Mouse (Mus musculus): ENCODE measurements at regions not wholly inside any gene's neighbourhood (a gene's known extent, or its start where the extent isn't known, plus 50 kb on each side); places are given as distances from the start of the nearest gene placed in this dataset.

DNA sequence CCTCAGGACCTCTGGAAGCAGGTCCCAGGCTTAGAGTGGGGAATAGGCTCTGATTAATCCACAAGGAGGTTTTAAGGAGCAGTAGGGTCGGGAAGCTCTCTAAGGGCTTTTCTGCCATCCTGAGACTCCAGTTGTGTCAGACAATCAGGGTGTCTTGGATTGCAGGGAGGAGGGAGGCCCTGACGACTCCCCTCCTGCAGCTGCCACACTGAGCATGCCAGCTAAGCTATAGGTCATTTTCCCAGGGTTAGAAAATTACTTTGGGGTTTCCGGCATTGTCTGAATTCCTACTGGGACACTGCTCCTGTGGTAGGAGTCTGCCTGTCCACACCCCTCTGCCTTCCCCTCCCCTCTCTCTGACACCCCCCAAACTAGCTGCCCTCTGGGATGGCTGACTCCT lies 120.8 kb downstream of the Pja1 start:
- DNase-seq (ENCODE audit: low spot score in 2 of 2), result no peak

DNA sequence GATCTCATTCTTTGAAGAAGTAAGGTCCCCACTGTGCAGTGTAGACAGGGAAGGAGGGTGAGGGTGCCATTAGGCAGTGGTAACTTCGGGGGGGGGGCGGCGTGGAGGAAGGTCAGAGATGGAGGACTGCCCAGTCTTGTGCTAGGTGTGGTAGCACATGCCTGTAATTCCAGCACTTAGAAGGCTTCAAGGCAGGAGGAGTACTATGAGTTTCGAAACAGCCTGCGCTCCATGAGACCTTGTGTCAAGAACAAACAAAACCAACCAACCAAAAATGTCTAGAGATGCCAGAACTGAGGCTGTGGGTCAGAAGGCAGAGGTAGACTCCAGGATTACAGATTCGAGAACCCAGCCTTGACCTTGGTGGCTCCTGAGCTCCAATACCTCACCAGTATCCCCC lies 130.8 kb downstream of the Pja1 start:
- DNase-seq (ENCODE audit: low spot score in 2 of 2), result no peak

DNA sequence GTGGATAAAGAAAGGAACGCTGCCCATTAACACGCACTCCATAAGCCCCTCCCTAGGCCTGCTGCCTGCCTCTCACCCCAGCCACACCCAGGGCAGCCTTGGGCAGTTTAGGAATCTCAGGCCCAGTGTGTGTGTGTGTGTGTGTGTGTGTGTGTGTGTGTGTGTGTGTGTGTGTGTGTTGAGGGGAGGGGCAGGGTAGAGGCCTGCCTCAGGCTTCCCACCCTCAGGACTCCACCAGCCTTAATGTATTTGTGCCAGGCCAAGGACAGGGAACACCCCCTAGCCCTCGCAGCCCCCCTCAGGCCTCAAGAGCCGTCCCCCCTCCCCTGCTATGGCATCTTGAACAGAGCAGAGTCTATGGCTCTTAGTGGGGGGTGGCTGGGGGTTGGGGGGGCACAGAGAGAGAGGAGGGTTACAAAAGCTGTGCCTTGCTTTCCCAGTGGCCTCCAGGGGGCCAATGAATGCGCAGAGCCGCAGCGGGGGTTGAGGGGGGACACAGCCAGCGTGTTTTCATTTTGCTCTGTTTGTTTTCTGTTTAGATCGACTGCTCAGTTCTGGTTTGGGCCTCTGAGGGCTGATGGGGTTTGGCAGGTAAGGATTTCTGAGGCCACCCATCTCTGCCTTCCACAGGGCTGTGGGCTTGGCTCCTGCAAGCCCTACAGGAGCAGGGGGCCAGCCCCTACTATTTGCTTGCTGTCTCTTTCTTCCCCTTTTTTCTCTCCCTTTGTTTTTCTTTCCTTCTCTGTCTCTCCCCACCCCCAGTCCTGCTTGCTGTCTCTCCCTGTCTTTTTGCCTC lies 131.8 kb downstream of the Pja1 start:
- no peak for DNase-seq (ENCODE audit: low spot score in 2 of 2)

DNA sequence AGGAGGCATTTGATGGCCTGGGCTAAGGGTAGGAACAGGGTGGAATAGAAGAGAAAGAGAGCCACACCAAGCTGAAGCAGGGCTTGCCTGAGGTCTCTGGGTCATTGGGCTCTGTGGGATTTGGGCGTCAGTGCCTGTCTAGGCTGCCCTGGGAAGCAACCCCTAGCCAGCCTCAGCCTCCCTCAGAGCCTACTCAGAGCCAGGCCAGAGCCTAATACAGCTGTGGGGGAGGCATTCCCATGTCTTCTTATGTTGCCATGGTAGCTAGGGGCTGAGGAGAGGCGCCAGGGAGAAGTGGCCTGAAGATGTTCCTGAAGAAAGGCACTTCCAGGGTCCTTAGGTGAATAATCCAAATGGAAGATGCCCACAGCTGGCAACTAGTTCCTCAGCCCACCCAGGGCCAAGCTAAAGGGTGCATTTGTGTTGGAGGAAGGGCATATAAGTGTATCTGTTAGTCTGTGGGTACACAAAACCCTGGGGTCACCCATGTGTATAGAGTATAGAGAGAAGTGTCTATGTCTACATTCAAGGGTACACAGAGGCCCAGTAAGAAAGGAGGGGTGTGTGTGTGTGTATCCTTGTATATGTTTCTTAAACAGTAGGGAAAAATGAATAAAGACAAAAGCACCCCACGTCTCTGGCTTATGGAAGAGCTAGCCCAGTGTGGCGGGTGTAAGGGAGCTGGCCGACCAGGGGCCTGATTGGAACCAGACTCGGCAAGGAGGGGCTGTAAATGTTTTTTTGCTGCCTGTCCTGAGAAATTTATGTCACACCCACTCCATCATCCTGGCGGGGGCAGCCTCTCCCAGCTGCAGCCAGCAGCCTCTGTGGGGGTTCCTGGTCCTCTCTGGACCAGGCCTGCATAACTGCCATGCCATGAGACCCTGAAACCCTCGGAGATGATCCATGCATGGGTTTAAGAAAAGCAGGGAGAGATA lies 134.2 kb downstream of the Pja1 start:
- no peak for DNase-seq (ENCODE audit: low spot score in 2 of 2)

DNA sequence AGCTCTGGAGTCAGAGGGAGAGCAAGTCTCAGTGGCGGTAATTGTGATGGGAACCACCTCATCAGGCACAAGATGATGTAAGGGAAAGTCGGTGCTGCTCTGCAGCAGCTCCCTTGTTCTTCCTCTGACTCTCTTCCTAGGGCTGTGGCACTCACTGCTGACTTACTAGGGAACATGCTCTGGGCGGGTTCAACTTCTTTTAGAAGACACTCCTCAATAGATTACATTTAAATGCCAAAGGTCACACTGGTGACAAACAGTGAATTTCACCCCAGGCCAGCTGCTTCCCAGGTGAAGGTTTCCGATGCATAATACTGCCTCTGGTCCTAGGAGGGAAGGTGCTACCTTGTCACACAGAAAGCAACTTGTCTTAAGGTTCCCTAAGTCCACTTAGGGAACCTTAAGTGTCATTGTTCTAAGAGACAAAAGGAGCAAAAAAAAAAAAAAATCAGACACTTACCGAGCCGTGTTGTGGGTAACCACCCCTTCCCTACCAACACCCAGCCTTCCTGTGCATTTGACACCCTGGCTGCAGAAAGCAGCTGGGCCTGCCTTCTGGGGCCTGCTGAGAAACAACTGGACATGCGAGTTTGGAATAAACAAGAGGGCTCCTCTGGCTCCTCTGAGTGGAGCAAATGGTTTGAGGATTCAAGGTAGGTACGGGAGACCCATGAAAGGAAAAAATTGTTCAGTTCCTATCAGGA lies 135.0 kb downstream of the Pja1 start:
- DNase-seq (ENCODE audit: low spot score in 2 of 2), result no peak

DNA sequence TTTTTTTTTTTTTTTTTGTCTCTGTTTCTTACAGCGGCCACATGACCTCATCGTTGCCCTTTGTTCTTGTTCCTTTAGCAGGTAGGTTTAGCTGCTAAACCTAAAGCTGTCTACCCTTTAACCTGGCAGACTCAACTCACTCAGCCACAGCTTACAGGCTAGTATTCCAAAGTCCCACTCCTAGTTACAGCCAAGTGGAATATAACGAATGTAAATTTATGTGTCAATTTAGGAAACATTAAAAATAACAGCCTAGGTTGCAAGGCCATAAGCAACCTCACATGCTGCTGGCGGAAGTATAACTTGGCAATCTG lies 138.7 kb downstream of the Pja1 start:
- no peak for DNase-seq (ENCODE audit: low spot score in 2 of 2)

DNA sequence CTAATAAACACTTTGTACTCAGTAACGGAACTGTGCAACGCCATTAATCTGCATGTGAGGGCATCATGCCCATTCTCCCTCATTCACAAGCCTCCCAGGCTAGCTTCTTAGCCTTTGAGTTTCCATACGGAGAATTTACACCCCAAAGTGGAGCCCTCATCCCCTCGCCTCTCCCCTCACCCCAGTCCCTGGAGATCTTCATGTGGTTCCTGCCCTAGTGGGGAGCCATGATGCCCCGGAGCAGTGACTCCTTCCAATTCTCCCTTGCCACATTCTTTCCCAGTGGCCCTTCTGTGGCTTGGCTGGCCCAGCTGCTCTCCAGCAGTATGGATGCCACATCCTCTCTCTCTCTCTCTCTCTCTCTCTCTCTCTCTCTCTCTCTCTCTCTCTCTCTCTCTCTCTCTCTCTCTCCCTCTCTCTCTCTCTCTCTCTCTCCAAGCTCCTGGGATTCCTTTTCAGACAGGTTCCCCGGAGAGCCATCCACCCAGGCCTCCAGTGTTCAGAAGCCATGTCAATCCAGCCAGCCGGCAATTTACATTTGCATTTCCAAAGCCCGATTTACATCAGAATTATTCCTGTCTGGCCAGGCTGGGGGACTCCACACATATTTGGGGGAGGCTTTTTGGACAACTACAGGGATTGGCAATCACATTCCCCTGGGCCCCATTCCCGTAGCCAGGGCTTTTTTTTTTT lies 139.2 kb downstream of the Pja1 start:
- no peak for DNase-seq (ENCODE audit: low spot score in 2 of 2)

DNA sequence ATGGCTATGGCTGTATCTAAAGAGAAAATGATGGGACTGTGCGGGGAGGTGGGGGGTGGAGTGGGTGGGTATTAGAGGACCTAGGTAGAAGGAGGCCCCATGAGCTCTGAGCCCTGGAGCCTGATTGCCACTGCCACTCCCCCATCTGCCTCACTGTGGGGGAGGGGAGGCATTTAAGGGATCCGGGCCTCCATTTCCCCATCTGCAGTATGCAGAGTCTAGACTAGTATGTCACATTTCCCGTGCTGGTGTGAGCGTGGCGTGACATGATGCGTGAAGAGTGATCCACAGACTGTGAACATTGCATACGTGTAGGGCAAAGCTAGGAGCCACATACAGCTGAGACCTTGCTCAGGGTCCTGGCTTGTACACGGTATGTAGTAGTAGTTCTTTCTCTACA lies 140.7 kb downstream of the Pja1 start:
- no peak for DNase-seq (ENCODE audit: low spot score in 2 of 2)

DNA sequence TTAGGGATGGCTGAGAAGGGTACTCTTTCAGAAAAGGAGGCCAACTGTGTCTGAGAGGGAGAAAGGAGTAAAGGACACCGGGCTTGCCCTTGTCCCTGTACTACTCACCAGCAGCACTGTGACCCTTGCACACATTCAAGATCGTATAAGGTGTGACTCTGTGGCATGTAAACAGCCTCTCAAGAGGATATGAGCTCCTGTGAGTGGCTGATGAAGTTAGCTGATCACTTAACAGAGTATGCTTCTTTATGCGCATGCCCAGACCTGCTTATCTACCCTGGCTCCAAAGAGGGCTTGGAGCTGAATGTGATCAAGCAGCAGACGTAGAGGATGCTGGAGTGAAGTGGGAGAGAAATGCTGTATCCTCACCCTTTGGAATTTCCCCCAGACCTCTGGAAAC lies 142.5 kb downstream of the Pja1 start:
- no peak for DNase-seq (ENCODE audit: low spot score in 2 of 2)

DNA sequence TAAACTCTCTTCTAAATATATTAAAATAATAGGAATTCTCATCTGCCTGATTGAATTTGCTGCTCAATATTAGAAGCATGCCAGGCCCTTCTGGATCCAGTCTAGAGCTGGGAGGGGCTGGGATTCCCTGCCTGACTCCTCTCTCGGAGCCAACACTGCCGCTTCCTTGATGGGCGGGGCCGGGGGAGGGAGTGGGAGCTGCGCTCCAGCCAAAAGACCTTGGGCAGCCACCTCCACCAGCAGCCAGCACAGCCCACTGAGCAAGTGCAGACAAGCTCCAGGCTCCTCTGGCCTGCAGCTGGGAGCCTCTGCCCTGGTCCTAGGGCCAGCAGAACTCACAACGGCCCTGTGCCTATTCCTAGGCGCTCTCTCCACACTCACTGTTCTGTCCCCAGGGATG lies 144.9 kb downstream of the Pja1 start:
- peak in 1 of 2 experiments; percentile 46 for DNase-seq (ENCODE audit: low spot score in 2 of 2)

DNA sequence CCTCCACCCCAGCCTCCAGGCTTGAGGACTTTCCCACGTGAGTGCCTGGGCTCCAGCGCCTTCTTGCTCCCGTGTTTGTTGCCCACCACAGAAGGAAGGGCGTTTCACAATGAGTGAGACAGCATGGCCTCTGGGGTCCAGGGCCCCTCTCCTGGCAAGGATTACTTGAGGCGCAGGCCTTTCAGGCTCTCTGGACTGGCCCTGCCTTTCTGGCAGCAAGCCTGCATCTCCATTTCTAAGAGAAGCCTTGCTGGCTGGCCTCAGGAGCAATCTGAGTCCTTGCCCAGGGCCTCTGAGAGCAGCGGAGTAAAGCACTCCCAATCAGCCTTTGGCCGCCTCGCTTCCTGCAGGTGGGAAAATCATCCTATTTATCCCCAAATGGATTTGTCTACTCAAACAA lies 145.6 kb downstream of the Pja1 start:
- peak in 1 of 2 experiments; percentile 50 for DNase-seq (ENCODE audit: low spot score in 2 of 2)

DNA sequence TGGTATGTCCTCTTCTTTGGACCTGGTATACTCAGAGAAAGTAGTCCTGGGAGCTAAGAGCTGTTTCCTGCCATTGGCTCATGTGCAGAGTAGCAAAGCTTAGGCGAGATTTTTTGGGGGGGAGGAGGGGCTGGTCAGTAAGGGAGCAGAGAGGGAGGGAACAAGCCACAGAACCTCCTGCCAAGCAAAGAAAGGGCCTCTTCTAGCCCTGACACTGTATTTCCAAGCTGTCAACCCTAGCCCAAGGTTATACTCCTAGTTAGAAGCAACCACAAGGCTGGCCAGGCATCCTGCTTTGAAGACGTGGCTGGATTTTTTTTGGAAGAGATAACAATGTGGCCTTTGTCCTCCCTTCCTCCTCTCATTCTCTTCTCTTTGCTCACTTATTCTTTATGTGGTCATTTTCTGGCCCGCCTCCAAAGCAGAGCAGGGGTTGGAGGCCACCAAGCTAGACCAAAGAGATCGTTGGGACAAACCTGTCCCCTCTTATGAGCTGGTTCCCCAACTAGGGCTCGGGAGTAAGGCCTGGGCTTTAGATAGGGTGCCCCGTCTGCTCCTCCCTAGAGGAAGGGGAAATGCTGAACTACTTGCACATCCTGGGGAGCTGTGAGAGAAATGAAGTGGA lies 146.4 kb downstream of the Pja1 start:
- no peak for DNase-seq (ENCODE audit: low spot score in 2 of 2)

DNA sequence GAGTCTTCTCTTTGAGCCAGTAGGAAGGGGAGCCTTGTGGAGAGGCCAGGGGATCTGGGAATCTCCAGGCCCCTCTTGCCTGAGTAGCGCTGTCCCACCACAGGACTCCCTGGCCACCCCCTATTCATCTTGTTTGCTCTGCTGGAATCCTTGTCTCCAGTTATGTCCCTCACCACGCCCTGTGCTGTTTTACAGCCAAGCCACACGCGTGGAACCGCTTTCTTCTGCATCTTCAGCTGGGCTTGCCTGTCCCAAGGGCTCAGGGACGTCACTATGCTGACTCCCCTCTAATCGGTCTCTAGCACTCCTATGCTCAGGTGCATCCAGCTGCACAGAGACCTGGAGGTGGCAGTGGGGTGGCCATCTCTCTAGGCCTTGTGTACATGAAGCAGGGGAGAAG lies 151.3 kb downstream of the Pja1 start:
- DNase-seq (ENCODE audit: low spot score in 2 of 2), result no peak

DNA sequence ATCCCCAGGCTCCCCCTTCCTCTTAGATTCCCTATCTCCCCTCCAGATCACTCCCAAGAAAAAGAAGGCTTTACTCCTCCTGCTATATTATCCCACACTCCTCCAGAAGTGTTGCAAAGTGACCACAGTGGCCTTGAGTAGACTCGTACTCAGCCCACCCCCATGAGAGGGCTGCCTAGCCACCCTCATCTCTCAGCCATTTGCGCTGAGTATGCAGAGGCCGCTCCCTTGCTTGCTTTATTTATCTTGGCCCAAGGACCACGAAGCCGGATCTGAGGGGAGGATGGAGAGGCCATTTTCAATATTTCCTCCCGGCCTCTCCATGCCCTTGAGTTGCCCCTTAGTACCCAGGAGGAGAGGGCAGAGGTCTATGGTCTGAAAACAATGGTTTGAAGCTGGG lies 151.9 kb downstream of the Pja1 start:
- DNase-seq (ENCODE audit: low spot score in 2 of 2), result no peak

DNA sequence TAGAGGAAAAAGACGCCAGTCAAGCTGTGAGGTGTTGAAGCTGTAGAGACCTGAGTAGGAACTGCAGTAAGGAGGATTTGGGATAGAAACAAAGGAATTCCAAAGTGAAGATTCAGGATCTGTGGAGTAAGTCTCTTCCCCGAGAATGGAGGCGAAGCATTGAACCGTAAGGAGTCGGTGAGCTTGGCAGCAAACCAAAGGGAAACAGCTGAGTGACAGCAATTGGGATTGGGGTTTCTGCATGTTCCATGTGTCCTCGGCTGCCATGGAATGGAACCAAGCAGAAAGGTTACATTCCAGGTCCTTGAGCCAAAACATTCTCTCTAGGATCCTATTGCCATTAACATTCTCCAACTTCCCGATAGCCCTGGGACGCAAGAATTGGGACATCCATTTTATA lies 152.9 kb downstream of the Pja1 start:
- no peak for DNase-seq (ENCODE audit: low spot score in 2 of 2)

DNA sequence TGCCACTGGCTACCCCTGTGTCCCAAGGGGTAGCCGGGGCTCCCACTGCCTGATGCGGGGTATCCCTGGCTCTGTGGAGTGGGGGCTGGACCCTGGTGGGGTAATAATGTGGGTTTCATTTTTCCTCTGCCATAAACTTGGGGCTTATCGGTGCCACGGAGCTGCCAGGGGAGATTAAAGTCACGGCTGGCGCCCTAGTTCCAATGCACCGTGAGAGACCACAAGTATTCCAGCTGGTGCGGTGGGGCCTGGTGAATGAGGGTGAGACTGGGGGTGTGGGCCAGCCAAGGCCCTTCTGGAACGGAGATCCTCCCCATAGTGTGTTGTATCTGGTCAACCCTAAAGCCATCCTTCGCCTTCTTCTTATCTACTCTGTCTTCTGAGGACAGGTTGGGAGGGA lies 153.3 kb downstream of the Pja1 start:
- no peak for DNase-seq (ENCODE audit: low spot score in 2 of 2)

DNA sequence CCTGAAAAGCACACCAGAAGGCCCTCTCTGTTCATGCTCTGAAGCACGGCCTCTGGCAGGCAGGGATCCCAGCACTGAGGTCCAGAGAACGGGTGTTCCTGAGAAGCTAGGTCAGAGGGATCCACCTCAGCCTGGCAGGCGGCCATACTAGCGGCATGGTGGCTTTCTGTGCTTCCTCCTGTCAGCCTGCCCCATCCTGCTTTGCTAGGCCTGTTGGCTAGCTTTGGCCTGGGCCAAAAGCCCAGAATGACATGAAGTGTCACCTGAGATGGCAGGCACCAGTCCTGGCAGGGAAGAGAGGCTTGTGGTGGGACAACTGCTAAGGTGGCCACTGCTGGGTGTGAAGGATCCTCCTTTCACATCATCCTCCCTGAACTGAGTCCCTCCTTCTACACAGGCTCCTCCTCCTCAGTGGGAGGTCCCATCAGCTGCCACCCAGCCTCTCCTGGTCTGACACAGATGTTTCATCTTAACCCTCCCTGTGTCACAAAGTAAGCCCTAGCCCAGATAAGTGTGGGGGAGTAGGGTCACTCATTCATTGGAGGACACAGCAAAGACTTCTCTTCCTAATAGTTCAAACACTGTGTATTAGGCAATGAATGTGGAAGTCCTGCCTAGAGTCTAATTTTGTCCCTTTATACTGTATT lies 154.5 kb downstream of the Pja1 start:
- DNase-seq (ENCODE audit: low spot score in 2 of 2), result no peak

DNA sequence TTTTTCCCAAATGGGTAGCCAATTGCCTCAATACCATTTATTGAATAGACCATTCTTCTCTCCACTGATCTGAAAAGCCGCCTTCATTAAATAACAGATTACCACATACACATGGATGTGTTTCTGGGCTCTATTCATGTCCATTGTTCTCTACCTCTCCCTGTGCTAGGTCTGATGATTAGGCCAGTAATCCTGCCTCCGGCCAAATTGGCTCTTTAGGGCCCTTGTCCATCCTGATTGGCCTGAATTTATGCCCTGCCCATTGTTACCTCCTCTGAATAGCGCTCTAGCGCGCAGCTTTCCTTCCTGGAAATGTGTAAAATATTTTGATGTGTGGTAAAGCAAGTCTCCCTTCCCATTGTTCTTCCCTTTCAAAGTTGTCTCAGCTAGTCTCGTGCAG lies 163.2 kb downstream of the Efnb1 start:
- DNase-seq (ENCODE audit: low spot score in 2 of 2), result no peak

DNA sequence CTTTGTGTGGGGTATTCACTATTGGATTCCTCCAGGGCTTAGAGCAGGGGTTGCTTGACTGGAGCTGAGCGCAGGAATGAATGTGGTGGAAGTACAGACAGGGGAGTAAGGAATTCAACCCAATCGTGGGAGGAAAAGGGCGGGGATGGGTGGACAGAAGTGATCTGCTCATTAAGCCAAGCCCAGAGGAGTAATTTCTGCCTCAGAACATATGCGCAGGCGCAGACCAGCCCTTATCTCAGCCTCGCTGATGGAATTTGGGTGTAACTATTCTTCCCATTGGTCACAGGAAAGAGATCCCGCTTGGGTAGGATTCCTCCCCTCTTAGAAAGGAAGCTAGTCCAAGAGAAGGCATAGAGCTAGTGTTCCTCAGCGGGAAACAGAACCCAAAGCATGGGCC lies 158.8 kb downstream of the Efnb1 start:
- DNase-seq (ENCODE audit: low spot score in 2 of 2), result peak in 1 of 2 experiments; percentile 35

DNA sequence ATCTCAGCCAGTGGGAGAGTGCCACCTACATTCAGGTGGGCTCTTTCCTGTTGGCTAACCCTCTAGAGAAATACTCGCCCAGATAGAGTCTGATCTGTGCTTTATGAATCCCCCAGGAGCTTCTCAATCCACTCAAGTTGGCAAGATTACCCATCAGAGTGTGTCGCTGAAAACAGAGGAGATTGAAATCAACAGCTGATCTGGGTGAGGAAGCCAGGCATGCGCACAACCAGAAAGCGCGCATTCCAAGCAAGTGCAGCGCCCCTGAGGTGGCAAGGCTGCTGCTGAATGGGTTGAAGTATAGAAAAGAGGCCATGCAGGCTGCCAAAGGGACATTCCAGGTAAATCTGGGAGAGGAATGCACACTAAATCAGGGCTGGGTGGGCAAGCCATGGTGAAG lies 158.0 kb downstream of the Efnb1 start:
- DNase-seq (ENCODE audit: low spot score in 2 of 2), result no peak

DNA sequence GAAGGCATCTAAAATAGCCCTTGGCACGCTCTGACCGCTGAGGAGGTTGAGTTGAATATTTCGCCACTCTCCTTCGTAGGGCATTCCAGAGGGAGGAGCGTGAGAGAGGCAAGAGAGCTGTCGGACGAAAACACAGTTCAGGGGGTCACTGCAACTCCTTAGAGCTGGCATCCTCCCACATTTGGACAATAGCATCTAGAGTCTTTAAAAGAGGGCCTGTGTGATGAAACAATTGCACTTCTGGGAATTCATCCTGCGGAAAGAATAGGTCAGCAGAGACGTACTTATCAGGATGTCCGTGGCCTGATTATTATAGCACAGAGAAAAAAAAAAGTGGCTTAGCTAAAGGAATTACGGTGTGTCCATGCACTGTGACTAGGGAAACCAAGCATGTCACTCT lies 156.8 kb downstream of the Efnb1 start:
- DNase-seq (ENCODE audit: low spot score in 2 of 2), result no peak

Measured in urinary bladder, postnatal 36 days (tissue).